Mouse (Mus musculus) neural tube, embryonic 12.5 days (tissue): ENCODE results near the gene Magea10. TPM values are rescaled to one million over a fixed set of nuclear protein-coding genes. Genes with fewer than 3 reads are reported as not detected.

ENCODE experiments used
- ATAC-seq: fragments of 200-750 bp; cut with Nextera tagmentation; 2 replicates; pipeline ENCODE4 v1.8.0; 2017; ENCODE audit warnings: low read depth, mild to moderate bottlenecking, moderate TSS enrichment, moderate library complexity; ENCODE audit not compliant: low FRiP score
- H3K27ac ChIP-seq: fragments of 300-500 bp; sonication (generic); 2 replicates; pipeline ENCODE4 v1.5.1; 2016
- H3K27me3 ChIP-seq: fragments of 300-500 bp; sonication (generic); replicated peaks from 2 replicates; pipeline ENCODE4 v1.6.1; 2016; ENCODE audit warnings: mild to moderate bottlenecking
- H3K36me3 ChIP-seq: fragments of 300-500 bp; sonication (generic); 2 replicates; pipeline ENCODE4 v1.6.1; 2016; ENCODE audit warnings: mild to moderate bottlenecking
- H3K4me1 ChIP-seq: fragments of 300-500 bp; sonication (generic); 2 replicates; pipeline ENCODE4 v1.6.1; 2016
- H3K4me2 ChIP-seq: fragments of 300-500 bp; sonication (generic); replicated peaks from 2 replicates; pipeline ENCODE4 v1.6.1; 2016; ENCODE audit warnings: mild to moderate bottlenecking
- H3K4me3 ChIP-seq: fragments of 300-500 bp; sonication (generic); 2 replicates; pipeline ENCODE4 v1.5.1; 2016
- H3K9ac ChIP-seq: fragments of 300-500 bp; sonication (generic); 2 replicates; pipeline ENCODE4 v1.6.1; 2016; ENCODE audit warnings: mild to moderate bottlenecking
- H3K9me3 ChIP-seq: fragments of 300-500 bp; sonication (generic); 2 replicates; pipeline ENCODE4 v1.6.1; 2016; ENCODE audit warnings: mild to moderate bottlenecking
- WGBS: fragments of 180-500 bp; shearing (Covaris S2); methylation state at CpG from one replicate; pipeline ENCODE4 v1.1.7; 2016; 5-methylcytosine and 5-hydroxymethylcytosine counted together
- polyA plus RNA-seq: library from polyadenylated mRNA; unstranded; fragments of >200 nt; fragmentation: Nextera tagmentation; extraction: Ambion mirVana; gene quantifications from 2 replicates; pipeline ENCODE4 v1.2.1, GENCODE M21; 2016

The Magea10 gene
- not detected in 2 replicates for polyA plus RNA-seq

- Histone ChIP-seq H3K27me3 (no peaks in the 10 kb centered on the region), H3K9ac (no peak within 1 kb of the TSS), H3K4me2 (no peak within 1 kb of the TSS), H3K9me3 (no peaks in the 10 kb centered on the region), H3K36me3 (no peaks in the 10 kb centered on the region), H3K4me1 (no peaks in the 10 kb centered on the region), H3K27ac (no peak within 1 kb of the TSS), H3K4me3 (no peak within 1 kb of the TSS)
- ATAC-seq, result no peak
- 90% methylated on average over 6 of the region's 6 CpGs for WGBS
Measured at GRCm38 (mm10) chrX:72386758-72387157, at the start of gene Magea10. Magea10 (minus strand) TSS chrX:72386858.

- Histone ChIP-seq H3K4me2 (no peak overlapping the region), H3K27ac (no peak overlapping the region), H3K9ac (no peak overlapping the region), H3K36me3 (no peaks in the 10 kb centered on the region), H3K4me3 (no peak overlapping the region), H3K9me3 (no peaks in the 10 kb centered on the region), H3K27me3 (no peaks in the 10 kb centered on the region), H3K4me1 (no peaks in the 10 kb centered on the region)
- 70% methylated on average over 1 of the region's 1 CpGs for WGBS
- ATAC-seq, result no peak
Measured at GRCm38 (mm10) chrX:72381972-72382371, 4.7 kb downstream of the Magea10 start.

Other genes with a start within 250 kb of the Magea10 start
- gene Magea4, start 164.8 kb downstream of the Magea10 start, polyA plus RNA-seq, result not detected in 2 replicates
- gene Gabre, start 112.1 kb downstream of the Magea10 start, polyA plus RNA-seq, result 0.60 and 0.63 TPM in 2 replicates